Mouse (Mus musculus) induced T-regulatory cell, adult 2 months (primary cell): Measurements from ENCODE around the gene Cadm4.
"Not testable (repeated sequence)": the region's sequence is repeated elsewhere in the genome, so short reads cannot be mapped to it uniquely, and the experiment has no call there.

Experiments used
- DNase-seq: peaks from one replicate; pipeline ENCODE4 v3.0.0-alpha.2; 2012; ENCODE audit warnings: low read depth

The Cadm4 gene

GRCm38 (mm10) chr7:24467886-24468285, 13.9 kb upstream of the Cadm4 start:
- DNase-seq = no peak

- DNase-seq = peak; percentile 67
Measured at GRCm38 (mm10) chr7:24469126-24469525, 12.7 kb upstream of the Cadm4 start.

GRCm38 (mm10) chr7:24470356-24470755, 11.5 kb upstream of the Cadm4 start:
- no peak for DNase-seq

- DNase-seq = peak; percentile 24
Measured at GRCm38 (mm10) chr7:24472442-24472841, 9.4 kb upstream of the Cadm4 start.

GRCm38 (mm10) chr7:24472937-24473336, 8.9 kb upstream of the Cadm4 start:
- DNase-seq = peak; percentile 76

- peak; percentile 79 for DNase-seq
Measured at GRCm38 (mm10) chr7:24473913-24474529, 7.8 kb upstream of the Cadm4 start.

GRCm38 (mm10) chr7:24474811-24475506, 6.9 kb upstream of the Cadm4 start:
- no peak for DNase-seq

- DNase-seq = no peak
Measured at GRCm38 (mm10) chr7:24476338-24476737, 5.5 kb upstream of the Cadm4 start.

GRCm38 (mm10) chr7:24476856-24477255, 5.0 kb upstream of the Cadm4 start:
- DNase-seq = no peak

- DNase-seq = no peak
Measured at GRCm38 (mm10) chr7:24478911-24479310, 2.9 kb upstream of the Cadm4 start.

GRCm38 (mm10) chr7:24479685-24480084, 2.1 kb upstream of the Cadm4 start:
- no peak for DNase-seq

GRCm38 (mm10) chr7:24480121-24480941, 1.5 kb upstream of the Cadm4 start:
- no peak for DNase-seq

GRCm38 (mm10) chr7:24480986-24481473, 793 bp upstream of the Cadm4 start:
- no peak for DNase-seq

- DNase-seq = no peak
Measured at GRCm38 (mm10) chr7:24482208-24483020, 591 bp downstream of the Cadm4 start.

- not testable (repeated sequence) for DNase-seq
Measured at GRCm38 (mm10) chr7:24483291-24483690, 1.5 kb downstream of the Cadm4 start.

- no peak for DNase-seq
Measured at GRCm38 (mm10) chr7:24485481-24485880, 3.7 kb downstream of the Cadm4 start.

- no peak for DNase-seq
Measured at GRCm38 (mm10) chr7:24486654-24487130, 4.9 kb downstream of the Cadm4 start.

- no peak for DNase-seq
Measured at GRCm38 (mm10) chr7:24487403-24487802, 5.6 kb downstream of the Cadm4 start.

- DNase-seq = no peak
Measured at GRCm38 (mm10) chr7:24488303-24488702, 6.5 kb downstream of the Cadm4 start.

- no peak for DNase-seq
Measured at GRCm38 (mm10) chr7:24499856-24500577, 18.2 kb downstream of the Cadm4 start.

GRCm38 (mm10) chr7:24500929-24501328, 19.1 kb downstream of the Cadm4 start:
- peak; percentile 71 for DNase-seq
